Mouse (Mus musculus): ENCODE data around the gene Adar. TPM values are rescaled to one million over a fixed set of nuclear protein-coding genes. Genes with fewer than 3 reads are reported as not detected.

Adar gene
- polyA plus RNA-seq, 1 experiment from 2014 or later = 33.4 TPM

GRCm38 (mm10) chr3:89802876-89803275, 88.1 kb downstream of the Adar start:
- 73% methylated on average over 15 of the region's 15 CpGs for WGBS
- Histone ChIP-seq H3K4me1 (no peaks in the 10 kb centered on the region), H3K36me3 (replicated peaks) (no peaks in the 10 kb centered on the region), H3K4me3 (no peak overlapping the region), H3K9ac (no peak overlapping the region), H3K9me3 (no peaks in the 10 kb centered on the region), H3K4me2 (no peak overlapping the region), H3K27me3 (replicated peaks) (no peaks in the 10 kb centered on the region), H3K27ac (no peak overlapping the region)
- ATAC-seq (replicated peaks) = no peak

Other genes with a start within 250 kb of the Adar start
- gene Kcnn3, start 194.9 kb upstream of the Adar start, polyA plus RNA-seq (2015; fragmentation: Nextera tagmentation; extraction: Ambion mirVana) = 8.5 and 8.7 TPM in 2 replicates
- gene Chrnb2, start 49.6 kb downstream of the Adar start, polyA plus RNA-seq (2015; fragmentation: Nextera tagmentation; extraction: Ambion mirVana) = 31.6 and 33.4 TPM in 2 replicates
- 13.4 and 13.8 TPM in 2 replicates for gene Ube2q1, start 58.6 kb downstream of the Adar start, polyA plus RNA-seq (2015; fragmentation: Nextera tagmentation; extraction: Ambion mirVana)
- 1.6 TPM in 2 replicates for gene She, start 116.3 kb downstream of the Adar start, polyA plus RNA-seq (2015; fragmentation: Nextera tagmentation; extraction: Ambion mirVana)
- 1.1 and 1.2 TPM in 2 replicates for gene Il6ra, start 198.2 kb downstream of the Adar start, polyA plus RNA-seq (2015; fragmentation: Nextera tagmentation; extraction: Ambion mirVana)
- 12.8 and 13.6 TPM in 2 replicates for gene Atp8b2, start 248.5 kb downstream of the Adar start, polyA plus RNA-seq (2015; fragmentation: Nextera tagmentation; extraction: Ambion mirVana)

All from midbrain, embryonic 15.5 days (tissue).